In the genomic region with DNA sequence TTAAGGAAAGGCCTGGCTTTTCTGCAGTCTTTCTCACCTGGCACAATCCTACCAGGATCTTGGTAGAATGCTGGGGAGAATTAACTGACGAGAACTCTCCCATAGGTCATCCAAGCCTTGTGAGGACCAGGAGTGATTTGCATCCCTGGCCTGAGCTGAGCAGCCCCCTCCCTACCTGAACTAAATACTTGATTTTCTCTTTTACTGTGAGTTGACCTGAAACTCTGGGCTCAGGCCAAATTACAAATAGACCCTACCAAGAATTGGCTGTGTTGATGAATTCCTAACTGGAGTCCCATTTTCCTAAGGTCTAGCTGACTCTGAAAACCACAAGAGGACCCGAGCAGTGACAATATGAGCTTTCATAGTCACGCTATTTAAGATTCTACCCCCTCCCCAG, we compare ENCODE assay signal across 21 mouse cellular contexts. TPM values are rescaled to one million over a fixed set of nuclear protein-coding genes. Genes with fewer than 3 reads are reported as not detected.
DNase-seq lines count a peak whose midpoint lies in the region; ATAC-seq lines count a peak whose summit lies in the region.
"Had no signal": no experiment of that assay in that cellular context is flagged by ENCODE, and none has a peak within 500 bp of the region (broad histone marks: within the 10 kb centered on the region; RNA-seq: fewer than 3 reads in every experiment).

No protein-coding gene starts in this region.

- H3K36me3 ChIP-seq in heart, embryonic 10.5 days: no peaks in the 10 kb centered on the region
- H3K36me3 ChIP-seq in heart, embryonic 11.5 days (ENCODE audit: control insufficient read depth, insufficient read depth, low read length): no peaks in the 10 kb centered on the region
- no peaks in the 10 kb centered on the region for H3K36me3 ChIP-seq in limb, embryonic 13.5 days
- no peaks in the 10 kb centered on the region for H3K36me3 ChIP-seq in limb, embryonic 10.5 days
- no peaks in the 10 kb centered on the region for H3K36me3 ChIP-seq in embryonic facial prominence, embryonic 14.5 days (ENCODE audit: control insufficient read depth, insufficient read depth, low read length)
- H3K36me3 ChIP-seq: forebrain, embryonic 10.5 days had no signal

- no peak overlapping the region for H3K4me2 ChIP-seq in heart, embryonic 11.5 days
- no peak overlapping the region for H3K4me2 ChIP-seq in limb, embryonic 13.5 days (replicated peaks)
- no peak overlapping the region for H3K4me2 ChIP-seq in embryonic facial prominence, embryonic 14.5 days (ENCODE audit: low read depth, low read length)
- H3K4me2 ChIP-seq: liver, embryonic 11.5 days had no signal

- H3K27ac ChIP-seq in heart, embryonic 10.5 days: peak overlapping the region; percentile 42; the same call in 1 of the 2 replicates
- H3K27ac ChIP-seq in heart, embryonic 11.5 days (ENCODE audit: low read depth, low read length): no peak overlapping the region
- H3K27ac ChIP-seq in limb, embryonic 13.5 days: peak overlapping the region; percentile 52; the same call in 1 of the 2 replicates
- no peak overlapping the region for H3K27ac ChIP-seq in limb, embryonic 10.5 days
- H3K27ac ChIP-seq in embryonic facial prominence, embryonic 14.5 days (replicated peaks; ENCODE audit: low read depth, low read length): no peak overlapping the region
- H3K27ac ChIP-seq: forebrain, embryonic 10.5 days had no signal

- H3K9ac ChIP-seq in heart, embryonic 11.5 days (ENCODE audit: low read depth, low read length): no peak overlapping the region
- no peak overlapping the region for H3K9ac ChIP-seq in limb, embryonic 13.5 days
- H3K9ac ChIP-seq in embryonic facial prominence, embryonic 14.5 days (ENCODE audit: low read depth, low read length): no peak overlapping the region
- H3K9ac ChIP-seq: forebrain, postnatal 0 days had no signal

- no peaks in the 10 kb centered on the region for H3K4me1 ChIP-seq in heart, embryonic 10.5 days
- H3K4me1 ChIP-seq in heart, embryonic 11.5 days (ENCODE audit: control insufficient read depth, insufficient read depth, low read length): no peaks in the 10 kb centered on the region
- H3K4me1 ChIP-seq in limb, embryonic 13.5 days: peaks cover 11% of the 10 kb centered on the region
- no peaks in the 10 kb centered on the region for H3K4me1 ChIP-seq in limb, embryonic 10.5 days
- H3K4me1 ChIP-seq in embryonic facial prominence, embryonic 14.5 days (ENCODE audit: control insufficient read depth, insufficient read depth, low read length): peaks cover 10% of the 10 kb centered on the region; the same call in 1 of the 2 replicates
- H3K4me1 ChIP-seq: forebrain, embryonic 10.5 days had no signal

- no peak overlapping the region for H3K4me3 ChIP-seq in heart, embryonic 10.5 days
- no peak overlapping the region for H3K4me3 ChIP-seq in heart, embryonic 11.5 days (ENCODE audit: low read depth, low read length)
- H3K4me3 ChIP-seq in limb, embryonic 13.5 days: no peak overlapping the region
- H3K4me3 ChIP-seq in limb, embryonic 10.5 days: no peak overlapping the region
- H3K4me3 ChIP-seq in embryonic facial prominence, embryonic 14.5 days (ENCODE audit: low read depth, low read length): no peak overlapping the region
- H3K4me3 ChIP-seq: forebrain, embryonic 10.5 days; myocyte had no signal

- no peak for ATAC-seq in heart, embryonic 11.5 days (replicated peaks; ENCODE audit: insufficient number of reproducible peaks, low FRiP score, low TSS enrichment)
- no peak for ATAC-seq in limb, embryonic 13.5 days (ENCODE audit: low FRiP score, low read depth)
- ATAC-seq in embryonic facial prominence, embryonic 14.5 days (ENCODE audit: low read depth): no peak
- no peak for ATAC-seq in megakaryocyte, adult 5-6 weeks (ENCODE audit: poor library complexity, severe bottlenecking)
- ATAC-seq: activated CD4-positive, CD25-positive, alpha-beta regulatory T cell, adult 4 months; CD4-positive, CD25-positive, alpha-beta regulatory T cell, adult 4 months; forebrain, postnatal 0 days; inflammation-experienced regulatory T-cells, adult 6 months had no signal

- no peaks in the 10 kb centered on the region for H3K27me3 ChIP-seq in heart, embryonic 10.5 days (ENCODE audit: insufficient read depth, poor library complexity, severe bottlenecking)
- H3K27me3 ChIP-seq in heart, embryonic 11.5 days (ENCODE audit: control insufficient read depth, insufficient read depth, low read length): no peaks in the 10 kb centered on the region
- no peaks in the 10 kb centered on the region for H3K27me3 ChIP-seq in limb, embryonic 13.5 days
- no peaks in the 10 kb centered on the region for H3K27me3 ChIP-seq in limb, embryonic 10.5 days (ENCODE audit: low read depth, poor library complexity, severe bottlenecking)
- H3K27me3 ChIP-seq in embryonic facial prominence, embryonic 14.5 days (replicated peaks; ENCODE audit: control insufficient read depth, insufficient read depth, low read length): no peaks in the 10 kb centered on the region

- no peaks in the 10 kb centered on the region for H3K9me3 ChIP-seq in heart, embryonic 10.5 days
- H3K9me3 ChIP-seq in heart, embryonic 11.5 days (replicated peaks; ENCODE audit: control insufficient read depth, low read length): no peaks in the 10 kb centered on the region
- H3K9me3 ChIP-seq in limb, embryonic 13.5 days: no peaks in the 10 kb centered on the region
- no peaks in the 10 kb centered on the region; the same call in 1 of the 2 replicates for H3K9me3 ChIP-seq in limb, embryonic 10.5 days (replicated peaks)
- no peaks in the 10 kb centered on the region for H3K9me3 ChIP-seq in embryonic facial prominence, embryonic 14.5 days (ENCODE audit: control insufficient read depth, low read length)

- peak; percentile 53 to 57 for DNase-seq in cerebellum, postnatal 10 days
- DNase-seq in cerebellum, postnatal 4 days (ENCODE audit: low spot score in 2 of 2): no peak
- no peak for DNase-seq in heart, embryonic 10.5 days (ENCODE audit: low spot score)
- DNase-seq in limb, embryonic 10.5 days (ENCODE audit: low spot score): no peak
- DNase-seq in embryonic facial prominence, embryonic 14.5 days (ENCODE audit: low spot score): peak; percentile 29
- DNase-seq: forebrain, postnatal 0 days; midbrain, embryonic 14.5 days; right cerebral cortex, postnatal 14 days; thymus, postnatal 36 days had no signal

- 82% methylated on average over 3 of the region's 3 CpGs for WGBS in heart, embryonic 10.5 days
- 76% methylated on average over 3 of the region's 3 CpGs for WGBS in heart, embryonic 11.5 days (ENCODE audit: insufficient replicate concordance)
- WGBS in limb, embryonic 13.5 days: 55% methylated on average over 3 of the region's 3 CpGs
- 88% methylated on average over 3 of the region's 3 CpGs for WGBS in limb, embryonic 10.5 days
- WGBS in embryonic facial prominence, embryonic 14.5 days: 38% methylated on average over 3 of the region's 3 CpGs

RNA-seq across cellular contexts. Expression of a gene that starts 25.4 kb away (rescaled TPM):
- polyA plus RNA-seq in heart, embryonic 10.5 days (2016; fragmentation: Nextera tagmentation; extraction: Ambion mirVana): 6.1 and 9.7 TPM in 2 replicates
- 6.0 and 9.6 TPM in 2 replicates for polyA plus RNA-seq in heart, embryonic 11.5 days (2014; fragmentation: Nextera tagmentation; extraction: Ambion mirVana)
- 11.4 and 11.6 TPM in 2 replicates for polyA plus RNA-seq in limb, embryonic 13.5 days (2015; fragmentation: Nextera tagmentation; extraction: Ambion mirVana)
- polyA plus RNA-seq in limb, embryonic 10.5 days (2016; fragmentation: Nextera tagmentation; extraction: Ambion mirVana): 2.5 and 3.0 TPM in 2 replicates
- 6.9 and 8.2 TPM in 2 replicates for polyA plus RNA-seq in embryonic facial prominence, embryonic 14.5 days (2014; fragmentation: Nextera tagmentation; extraction: Ambion mirVana)
- total RNA-seq in megakaryocyte, adult 5-6 weeks (2015): not detected in 2 replicates
- total RNA-seq in megakaryocyte, adult 5-6 weeks (2017): 0.16 and 0.44 TPM in 2 replicates
- total RNA-seq: granulocyte monocyte progenitor cell, adult 5-6 weeks; megakaryocyte progenitor cell, adult 5-6 weeks; neutrophil, adult 5-6 weeks had no signal

Comparison
In these comparisons a context has a peak if more than half of its experiments do, and no peak if none do; other contexts are left out.
1. DNase-seq: peak in cerebellum, postnatal 10 days (2 of 2) and embryonic facial prominence, embryonic 14.5 days (single experiment); none in cerebellum, postnatal 4 days (0 of 2), heart, embryonic 10.5 days (single experiment) and limb, embryonic 10.5 days (single experiment).
2. H3K27ac ChIP-seq: peak in heart, embryonic 10.5 days (single experiment) and limb, embryonic 13.5 days (single experiment); none in heart, embryonic 11.5 days (single experiment), limb, embryonic 10.5 days (single experiment) and embryonic facial prominence, embryonic 14.5 days (single experiment).